Mouse (Mus musculus): ENCODE measurements at regions not wholly inside any gene's neighbourhood (a gene's known extent, or its start where the extent isn't known, plus 50 kb on each side); places are given as distances from the start of the nearest gene placed in this dataset.

GRCm38 (mm10) chr3:105130228-105130627 lies 63.6 kb downstream of the 4930564D02Rik start:
- no peak for DNase-seq

- no peak for DNase-seq
Observed at GRCm38 (mm10) chr3:105131053-105131452, 64.4 kb downstream of the 4930564D02Rik start.

DNA sequence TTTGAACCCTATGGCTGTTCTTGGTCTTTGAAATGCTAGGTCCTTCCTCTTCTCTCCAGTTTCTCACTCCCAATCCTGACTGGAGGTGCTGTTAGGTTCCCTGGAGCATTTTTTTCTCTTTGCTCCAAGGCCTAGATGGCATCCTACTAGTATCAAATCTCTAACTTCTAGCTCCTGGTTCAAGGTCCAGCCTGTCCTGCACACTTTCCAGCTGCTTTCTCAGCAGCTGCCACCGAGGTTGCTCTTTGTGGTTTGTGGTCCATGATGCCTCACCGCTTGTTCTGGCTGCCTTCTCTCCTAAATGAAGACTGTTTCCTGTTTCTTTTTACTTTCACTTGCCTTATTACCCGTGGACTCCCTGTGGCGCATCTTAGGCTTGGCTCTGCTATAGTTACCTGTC lies 66.4 kb downstream of the 4930564D02Rik start:
- DNase-seq = no peak

DNA sequence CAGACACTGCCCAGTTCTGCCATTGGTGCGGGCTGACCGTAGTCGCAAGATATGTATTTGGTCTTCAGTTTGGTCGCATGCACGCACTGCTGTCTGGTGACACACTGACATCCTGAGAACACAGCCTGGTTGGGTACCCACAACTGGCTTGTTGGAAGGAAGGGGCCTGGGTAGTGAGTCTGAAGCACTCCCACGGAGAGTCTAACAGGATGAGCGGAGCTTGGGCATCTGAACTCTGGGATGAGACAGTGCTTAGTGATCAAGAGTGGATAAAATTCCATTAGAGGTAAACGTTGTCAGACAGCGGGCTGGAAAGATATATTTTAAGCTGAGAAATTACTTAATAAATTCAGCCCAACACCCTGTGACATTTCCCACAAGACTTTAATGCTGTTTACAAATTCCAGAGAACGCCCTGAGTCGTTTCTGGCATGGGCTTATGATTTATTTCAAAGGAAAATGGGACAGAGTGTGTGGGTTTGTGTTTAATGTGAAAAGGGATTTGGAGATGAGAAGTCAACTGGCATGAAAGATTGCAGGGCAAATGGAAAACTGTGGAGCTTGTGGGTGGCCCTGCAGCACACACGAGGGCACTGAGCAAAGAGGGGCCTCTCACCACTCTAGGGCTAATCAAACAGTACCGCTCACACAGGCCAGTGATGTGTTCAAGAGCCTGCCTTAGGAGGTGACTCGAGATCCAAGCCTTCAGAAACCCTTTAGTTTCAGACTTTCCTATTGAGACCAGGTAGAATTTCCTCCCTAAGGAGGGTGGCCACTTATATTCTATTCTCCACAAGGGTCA lies 74.7 kb downstream of the 4930564D02Rik start:
- DNase-seq = no peak

- no peak for DNase-seq
Observed at GRCm38 (mm10) chr3:105142631-105143030, 76.0 kb downstream of the 4930564D02Rik start.

DNA sequence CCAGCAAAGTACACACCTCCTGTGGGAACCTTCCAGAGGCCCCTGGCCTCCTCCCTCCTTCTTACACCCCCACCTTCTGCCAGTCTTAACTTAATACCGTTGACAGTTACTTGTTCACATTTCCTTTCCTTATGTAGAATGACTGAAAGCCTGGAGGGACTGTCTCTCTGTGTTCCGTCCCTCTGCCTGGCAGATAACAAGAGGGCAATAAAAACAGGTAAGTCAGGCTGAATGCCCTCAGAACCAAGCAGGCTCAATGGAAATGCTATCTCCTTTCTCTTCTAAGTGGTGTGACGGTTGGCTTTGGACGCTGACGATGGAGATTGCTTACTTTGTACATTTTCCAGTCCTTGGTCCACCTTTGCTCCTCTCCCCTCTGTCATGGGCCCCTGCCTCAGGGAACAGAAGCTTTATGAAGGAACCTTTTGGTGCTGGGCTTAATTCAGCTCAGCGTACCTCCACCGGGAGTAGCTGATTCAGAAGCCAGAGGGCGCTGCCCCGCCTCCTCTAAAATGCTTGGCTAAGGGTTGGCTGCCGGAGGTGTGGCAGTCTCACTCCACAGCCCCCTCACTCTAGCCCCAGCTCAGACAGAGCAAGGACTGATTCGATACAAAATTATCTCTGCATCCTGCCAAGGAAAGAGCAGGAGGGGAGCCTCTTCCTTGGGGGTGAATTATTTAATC lies 85.0 kb downstream of the 4930564D02Rik start:
- peak in 1 of 2 experiments; percentile 20 for DNase-seq

GRCm38 (mm10) chr3:105152158-105152541 lies 85.5 kb downstream of the 4930564D02Rik start:
- no peak for DNase-seq

DNA sequence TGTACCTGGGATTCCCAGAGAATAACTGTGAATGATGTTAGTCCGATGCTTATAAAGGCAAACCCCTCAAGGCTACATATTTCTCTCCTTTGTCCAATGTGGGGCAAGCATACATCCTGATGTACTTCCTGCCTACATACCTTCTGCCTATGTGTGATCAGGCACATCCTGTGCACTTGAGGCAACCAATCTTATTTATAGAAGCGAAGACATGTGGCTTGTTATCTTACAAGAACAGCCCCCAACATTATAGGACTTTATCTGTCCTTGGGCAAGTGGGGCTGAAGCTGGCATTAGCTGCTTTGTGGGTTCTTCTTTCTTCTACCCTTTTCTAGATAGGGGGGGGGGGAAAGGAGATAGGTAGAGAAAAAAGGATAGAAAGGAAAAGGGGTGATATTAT lies 91.7 kb downstream of the 4930564D02Rik start:
- no peak for DNase-seq

GRCm38 (mm10) chr3:105165355-105165754 lies 98.7 kb downstream of the 4930564D02Rik start:
- peak; percentile 64 to 71 for DNase-seq

- peak; percentile 16 to 64 for DNase-seq
Observed at GRCm38 (mm10) chr3:105169117-105169516, 102.5 kb downstream of the 4930564D02Rik start.

DNA sequence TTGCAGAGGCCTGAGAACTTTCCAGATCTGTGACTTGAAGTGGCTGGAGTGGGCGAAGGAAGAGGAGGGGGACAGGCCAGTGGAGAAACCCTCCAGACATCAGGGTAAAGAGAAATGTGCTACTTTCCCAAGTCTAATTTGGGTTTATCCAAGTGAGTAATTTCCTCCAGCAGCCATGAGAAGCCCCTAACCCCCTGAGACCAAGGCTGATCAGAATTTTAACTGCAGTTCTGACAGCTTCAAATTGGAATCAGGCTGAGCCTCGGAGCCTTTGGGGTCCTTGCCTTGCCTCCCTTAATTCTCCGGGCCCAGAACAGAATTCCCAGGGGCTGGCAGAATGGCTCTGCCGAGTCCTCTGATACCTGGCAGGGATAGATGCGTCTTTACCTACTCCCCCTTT lies 104.9 kb downstream of the 4930564D02Rik start:
- DNase-seq = no peak

DNA sequence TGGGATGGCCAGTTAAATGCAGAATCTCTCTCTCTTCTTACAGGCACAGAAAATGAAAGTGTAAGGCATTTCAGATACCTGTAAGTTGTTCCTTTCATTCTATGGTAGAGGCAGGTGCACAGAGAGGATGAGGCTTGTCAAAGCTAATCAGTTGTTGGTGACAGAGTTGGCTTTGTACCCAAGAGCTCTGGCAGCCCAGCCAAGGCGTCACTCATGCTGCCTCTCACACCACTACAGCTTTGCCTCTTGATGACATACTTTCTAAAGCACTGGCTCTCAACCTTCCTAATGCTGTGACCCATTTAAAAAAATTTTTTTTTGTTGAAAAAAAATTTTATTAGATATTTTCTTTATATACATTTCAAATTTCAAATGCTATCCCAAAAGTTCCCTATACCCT lies 105.4 kb downstream of the 4930564D02Rik start:
- DNase-seq = no peak

GRCm38 (mm10) chr3:105191303-105191702 lies 124.7 kb downstream of the 4930564D02Rik start:
- no peak for DNase-seq

DNA sequence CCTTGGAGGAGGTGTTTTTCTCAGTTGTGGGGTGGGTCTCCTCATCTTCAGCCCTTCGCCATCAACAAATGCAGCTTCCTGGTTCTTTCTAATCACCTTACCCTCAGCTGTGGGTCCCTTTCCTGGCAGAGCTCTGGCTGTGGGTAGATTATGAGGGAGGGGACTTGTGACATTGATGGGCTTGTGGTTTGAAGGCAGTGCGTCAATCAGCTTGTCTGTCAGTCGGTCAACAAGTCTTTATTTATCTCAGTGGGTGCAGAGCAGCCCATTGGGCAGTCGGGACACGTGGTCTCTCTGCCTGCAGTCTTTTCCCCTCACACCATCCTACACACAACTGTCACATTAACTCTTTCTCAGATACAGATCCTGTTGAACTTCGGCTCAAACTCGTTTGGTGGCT lies 125.2 kb downstream of the 4930564D02Rik start:
- no peak for DNase-seq

- DNase-seq = no peak
Observed at GRCm38 (mm10) chr3:105200735-105201134, 134.1 kb downstream of the 4930564D02Rik start.

DNA sequence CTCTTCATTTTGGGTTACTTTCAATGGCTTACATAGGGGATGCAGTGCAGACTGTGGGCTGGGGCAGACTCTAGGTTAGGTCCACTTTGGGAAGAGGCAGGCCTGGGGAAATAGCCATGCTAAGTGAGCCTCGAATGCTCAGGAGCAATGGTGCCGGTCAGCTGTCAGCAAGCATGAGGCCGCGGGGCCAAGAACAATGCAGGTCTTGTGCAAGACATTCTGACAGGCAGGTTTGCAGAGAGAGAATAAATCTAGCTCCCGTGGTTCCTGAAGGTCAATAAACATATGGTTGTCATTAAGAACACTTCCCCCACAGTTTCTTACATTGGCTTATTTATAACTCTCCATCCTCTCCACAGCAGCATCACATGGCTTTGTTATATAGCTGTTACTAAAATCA lies 142.5 kb downstream of the 4930564D02Rik start:
- DNase-seq = no peak

DNA sequence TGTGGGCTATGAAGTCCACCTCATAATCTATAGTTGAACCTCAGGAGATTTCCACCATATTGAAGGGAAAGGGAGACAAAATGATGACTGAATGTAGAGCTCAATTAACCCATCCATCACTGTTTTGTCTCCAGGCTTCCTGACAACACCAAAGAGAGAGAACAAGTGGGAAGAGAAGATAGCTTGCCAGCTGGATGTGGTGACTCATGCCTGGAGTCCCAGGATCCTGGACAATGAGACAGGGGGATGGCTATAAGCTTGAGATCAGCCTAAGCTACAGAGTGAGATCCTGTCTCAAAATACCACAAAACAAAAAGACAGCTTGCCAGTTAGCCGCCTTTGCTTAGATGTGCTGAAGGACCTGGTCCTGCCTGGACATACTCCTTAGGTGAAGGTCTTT lies 144.4 kb downstream of the 4930564D02Rik start:
- no peak for DNase-seq

- no peak for DNase-seq
Observed at GRCm38 (mm10) chr3:105211726-105212125, 145.1 kb downstream of the 4930564D02Rik start.

DNA sequence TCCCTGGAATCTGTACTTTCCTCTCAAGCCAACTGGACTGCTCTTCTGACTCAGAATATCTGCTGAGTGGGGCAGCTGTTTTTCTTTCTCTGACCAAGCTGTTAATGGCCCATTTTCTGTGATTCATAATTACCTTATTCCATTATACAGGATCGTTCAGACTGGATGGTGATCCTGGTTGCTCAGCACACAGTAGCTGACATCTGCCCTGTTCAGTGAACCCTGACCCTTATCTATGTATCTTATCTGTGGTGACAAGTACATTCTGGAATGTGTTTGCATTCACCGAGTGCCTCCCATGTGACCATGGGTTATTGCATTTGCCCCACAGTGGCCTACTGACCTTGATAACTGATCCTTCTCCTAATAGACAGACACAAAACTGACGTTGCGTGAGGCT lies 148.2 kb downstream of the 4930564D02Rik start:
- no peak for DNase-seq

GRCm38 (mm10) chr3:105215729-105216128 lies 149.1 kb downstream of the 4930564D02Rik start:
- no peak for DNase-seq

GRCm38 (mm10) chr3:105219630-105220029 lies 153.0 kb downstream of the 4930564D02Rik start:
- no peak for DNase-seq

GRCm38 (mm10) chr3:105220641-105221040 lies 154.0 kb downstream of the 4930564D02Rik start:
- DNase-seq = no peak

- DNase-seq = no peak
Observed at GRCm38 (mm10) chr3:105222925-105223324, 156.3 kb downstream of the 4930564D02Rik start.

DNA sequence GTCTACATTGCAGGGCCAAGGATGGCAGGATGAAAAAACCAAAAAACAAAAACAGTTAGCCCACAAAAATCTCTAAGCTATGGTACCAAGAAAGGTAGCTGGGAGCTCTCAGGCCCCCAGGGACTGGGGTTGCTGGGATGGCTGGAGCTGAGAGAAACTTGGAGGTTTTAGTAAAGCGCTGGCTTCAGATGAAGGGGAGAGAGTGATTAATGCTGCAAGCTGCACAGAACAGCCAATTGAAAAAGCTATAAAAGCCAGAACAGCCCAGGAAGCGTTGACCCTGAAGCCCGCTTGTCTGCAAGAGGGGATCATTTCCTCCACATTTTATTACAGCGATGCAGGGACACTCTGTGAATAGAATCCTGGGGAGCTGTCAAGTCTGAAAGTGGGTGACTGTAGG lies 157.0 kb downstream of the 4930564D02Rik start:
- DNase-seq = no peak
